Mouse (Mus musculus): Measurements from ENCODE around the gene Plekha7.

GRCm38 (mm10) chr7:116334669-116335038 is 26.5 kb upstream of the Plekha7 start:
- no peak for TF ChIP-seq MAFK (IDR thresholded peaks at IDR 0.05; ENCODE audit: insufficient read depth, low read depth, low read length)
- TF ChIP-seq ZNF384 (IDR thresholded peaks at IDR 0.05; ENCODE audit: low read depth, low read length): no peak
- TF ChIP-seq CHD2 (IDR thresholded peaks at IDR 0.05; ENCODE audit: low read depth, low read length): no peak
- no peak for TF ChIP-seq ZC3H11A (IDR thresholded peaks at IDR 0.05; ENCODE audit: borderline replicate concordance, low read depth, low read length)

Measured in ES-E14 (cell line).